Mouse (Mus musculus) left cerebral cortex, postnatal 10 days (tissue): ENCODE results near the gene 4930404H24Rik. TPM values are rescaled to one million over a fixed set of nuclear protein-coding genes. Genes with fewer than 3 reads are reported as not detected.
"Not testable (repeated sequence)": the region's sequence is repeated elsewhere in the genome, so short reads cannot be mapped to it uniquely, and the experiment has no call there.

Source experiments
- DNase-seq, 2 experiments: peaks; one replicate each; pipeline ENCODE4 v3.0.0; 2021 to 2022; ENCODE audit warnings: low spot score in 2 of 2, mixed read lengths in 1 of 2; ENCODE audit errors: extremely low spot score in 1 of 2
- intact Hi-C: fragments of 180-260 bp; cut with DNase I; formaldehyde crosslinking; loops from one replicate; pipeline ENCODE4 v1.15.1; 2025
- total RNA-seq, 2 experiments: library from RNA; stranded (reverse); gene quantifications; 2 replicates each; pipeline ENCODE4 v1.2.3; 2021

4930404H24Rik gene
- total RNA-seq, 2 experiments from 2014 or later: not detected

DNA sequence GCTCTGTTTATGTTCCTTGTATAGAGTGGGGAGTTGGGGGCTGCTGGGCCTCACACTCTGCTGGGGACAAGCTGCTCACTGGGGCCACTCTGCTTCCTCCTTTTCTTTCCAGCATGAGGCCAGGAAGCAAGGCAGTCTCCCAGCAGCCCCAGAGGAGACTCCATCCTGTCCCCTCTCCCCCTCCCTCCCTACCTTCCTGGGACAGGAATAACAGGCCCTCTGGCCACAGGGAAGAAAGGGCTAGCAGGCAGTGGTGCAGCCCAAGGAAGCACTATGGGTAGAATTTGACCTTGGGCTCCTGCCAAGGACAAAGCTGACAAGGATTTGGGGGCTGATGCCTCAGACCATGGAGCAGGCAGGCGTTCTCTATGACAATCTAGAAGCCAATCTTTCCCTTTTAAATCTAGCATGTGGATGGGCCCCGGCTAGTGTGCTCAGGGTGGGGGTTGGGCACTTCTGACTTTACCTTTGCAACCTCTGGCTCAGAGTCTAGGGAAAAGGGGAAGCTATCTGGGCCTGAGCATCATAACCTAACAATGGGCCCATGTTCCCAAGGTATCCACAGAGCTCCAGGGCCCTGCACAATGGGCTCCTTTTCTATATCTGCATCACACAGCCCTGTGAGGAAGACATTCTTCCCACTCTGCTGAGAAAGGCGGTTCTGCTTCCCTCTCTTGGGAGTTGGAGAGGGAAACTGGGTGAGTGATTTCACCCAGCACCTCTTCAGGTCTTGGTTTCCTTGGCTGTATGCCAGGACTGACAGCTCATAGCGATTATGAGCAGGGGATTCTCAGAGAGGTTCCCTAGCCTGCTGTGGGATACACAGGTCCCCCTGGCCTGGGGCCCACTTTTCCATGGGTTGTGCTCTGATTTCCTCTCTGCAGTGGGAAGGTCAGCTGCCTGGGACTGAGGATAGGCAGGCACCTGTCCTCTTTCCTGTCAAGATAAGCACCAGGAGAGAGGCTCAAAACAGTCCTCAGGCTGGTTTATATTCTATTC, 17.2 kb upstream of the 4930404H24Rik start:
- intact Hi-C loops: loop anchor here (5.0 kb wide), 1 partner anchor 92 kb away; no protein-coding TSS in a partner anchor
- peak in 1 of 2 experiments; percentile 53 for DNase-seq

DNA sequence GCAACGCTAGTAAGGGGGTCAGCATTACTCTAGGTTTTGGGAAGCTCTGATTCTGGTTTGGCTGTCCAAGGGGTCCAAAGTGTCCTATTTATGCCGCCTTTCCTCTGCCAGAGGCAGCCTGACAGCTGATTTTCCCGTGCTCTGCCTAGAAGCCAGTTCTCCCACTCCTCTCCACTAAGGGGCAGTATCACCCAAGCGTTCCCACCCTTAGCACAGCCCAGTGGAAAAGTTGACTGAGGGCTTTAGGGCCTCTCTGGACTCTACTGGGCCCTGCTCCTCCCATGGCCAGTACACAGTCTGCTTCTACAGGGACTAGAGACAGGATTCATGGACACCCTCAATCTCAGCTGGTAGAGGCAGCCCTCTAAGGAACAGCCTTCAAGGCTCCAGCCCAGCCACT, 14.0 kb upstream of the 4930404H24Rik start:
- peak in 1 of 2 experiments; percentile 74 for DNase-seq
- intact Hi-C loops: loop anchor here (5.0 kb wide), 1 partner anchor 89 kb away; no protein-coding TSS in a partner anchor

DNA sequence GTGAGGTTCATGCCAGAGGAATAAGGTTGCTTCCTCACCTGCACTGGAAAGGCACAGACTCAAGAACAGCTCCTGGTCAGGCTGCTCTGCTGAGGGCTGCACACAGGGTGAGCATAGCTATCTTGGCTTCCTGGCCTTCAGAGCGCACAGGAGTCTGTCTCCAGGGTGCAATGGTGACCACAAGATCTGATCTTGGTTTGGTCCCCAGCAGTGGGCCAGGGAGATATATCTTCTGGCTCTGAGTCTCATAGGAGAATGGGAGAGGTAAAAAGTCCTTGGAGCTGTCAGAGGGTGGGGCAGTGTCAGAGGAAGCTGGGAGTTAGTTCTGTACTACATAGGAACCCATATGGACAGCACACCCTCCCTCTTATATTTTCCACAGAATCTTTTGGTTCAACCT, 13.1 kb upstream of the 4930404H24Rik start:
- no peak for DNase-seq
- intact Hi-C loops: loop anchor here (1.0 to 5.0 kb wide), 2 partner anchors 88 to 107 kb away; no protein-coding TSS in a partner anchor

- no peak for DNase-seq
- intact Hi-C loops: no loop called here
These were observed 11.3 kb upstream of the 4930404H24Rik start for GRCm38 (mm10) chr2:153481108-153481860.

GRCm38 (mm10) chr2:153481861-153482120, 10.8 kb upstream of the 4930404H24Rik start:
- intact Hi-C loops: no loop called here
- DNase-seq: no peak

GRCm38 (mm10) chr2:153483118-153483983, 9.2 kb upstream of the 4930404H24Rik start:
- peak in 1 of 2 experiments; percentile 88 for DNase-seq
- intact Hi-C loops: no loop called here

DNA sequence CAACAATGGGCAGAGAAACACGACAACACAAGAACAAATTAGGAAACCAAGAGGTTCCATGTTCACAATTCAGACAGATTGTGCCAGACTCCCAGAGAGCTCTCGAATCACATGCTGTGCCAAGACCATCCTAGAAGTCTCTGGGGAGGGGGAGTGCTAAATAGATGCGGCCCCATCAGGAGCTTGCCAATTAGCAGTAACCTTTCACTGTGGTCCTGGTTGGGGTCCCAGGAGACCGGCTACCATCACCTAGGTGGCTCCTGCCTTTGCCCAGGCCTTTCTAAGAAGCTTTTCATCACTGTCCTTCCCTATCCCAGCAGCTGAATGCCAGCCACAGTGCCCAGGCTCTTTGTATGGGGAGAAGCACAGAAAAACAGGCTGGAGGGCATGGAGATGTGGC, 8.5 kb upstream of the 4930404H24Rik start:
- intact Hi-C loops: no loop called here
- no peak for DNase-seq

- intact Hi-C loops: no loop called here
- no peak for DNase-seq
These were observed 2.5 kb upstream of the 4930404H24Rik start for GRCm38 (mm10) chr2:153490116-153490515.

DNA sequence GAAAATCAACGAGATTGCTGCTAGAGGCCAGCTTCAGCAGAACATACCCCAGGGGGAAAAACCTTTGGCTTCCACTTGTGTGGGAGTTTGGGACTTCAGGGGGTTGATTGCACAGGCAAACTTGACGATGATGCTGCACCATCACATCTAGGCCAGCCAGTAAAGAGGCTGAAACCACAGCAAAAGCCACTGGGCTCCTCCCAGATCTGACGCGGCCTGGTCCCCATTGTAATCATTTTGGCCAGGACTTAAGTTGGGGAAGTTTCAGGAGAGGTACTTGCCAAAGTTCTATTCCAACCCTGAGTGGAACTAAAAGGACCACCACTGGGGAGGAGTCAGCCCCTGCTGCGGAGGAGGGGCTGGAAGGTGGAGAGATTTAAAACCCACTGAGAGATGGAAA, 1.6 kb upstream of the 4930404H24Rik start:
- intact Hi-C loops: no loop called here
- no peak for DNase-seq

DNA sequence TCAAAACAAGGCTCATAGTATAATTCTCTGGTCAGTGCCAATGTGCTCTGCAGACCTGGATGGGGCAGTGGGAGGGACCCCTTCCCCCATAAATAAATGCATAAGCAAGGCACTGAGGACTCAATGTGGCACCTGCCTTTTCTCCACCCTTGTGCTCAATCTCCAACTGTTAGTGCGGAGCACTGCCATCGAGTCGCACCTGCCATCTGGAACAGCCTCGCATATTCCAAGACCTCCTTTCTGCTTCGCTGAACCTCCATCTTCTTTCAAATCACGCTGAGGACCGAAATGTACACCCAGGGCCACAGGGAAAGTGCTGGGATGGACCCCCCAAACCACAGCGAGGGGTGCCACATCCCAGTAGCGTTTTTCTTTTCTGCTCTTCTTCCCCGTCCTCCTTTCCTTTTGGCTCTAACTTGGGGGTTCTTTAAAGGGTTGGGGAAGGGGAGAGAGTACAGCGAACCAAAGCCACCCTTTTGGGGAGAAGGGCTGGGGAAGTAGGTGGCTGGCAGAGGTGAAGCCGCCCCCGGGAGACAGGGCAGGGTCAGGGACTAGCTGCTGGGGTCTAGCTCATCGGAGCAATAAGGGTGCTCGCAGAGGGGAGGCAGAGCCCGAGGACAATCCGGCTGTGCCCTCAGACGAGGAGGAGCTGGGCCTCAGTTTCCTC, 945 bp upstream of the 4930404H24Rik start:
- intact Hi-C loops: no loop called here

DNA sequence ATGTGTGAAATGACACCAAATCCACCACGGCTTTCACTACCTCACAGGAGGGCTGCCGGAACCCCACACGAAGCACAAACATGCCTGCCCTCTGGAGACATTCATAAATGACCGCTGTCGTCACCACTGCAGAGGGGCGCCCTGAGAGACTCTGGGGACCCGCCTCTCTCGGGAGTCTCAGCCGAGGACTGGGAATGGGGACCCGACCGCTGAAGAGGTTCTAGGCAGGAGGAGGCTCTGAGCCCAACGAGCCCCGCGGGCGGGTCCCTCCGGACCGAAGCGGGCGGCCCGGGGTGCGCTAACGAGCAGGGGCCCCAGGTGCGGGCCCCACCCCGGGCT, 442 bp upstream of the 4930404H24Rik start:
- DNase-seq: peak in 1 of 2 experiments; percentile 57
- intact Hi-C loops: no loop called here

More for the DNA sequence above, 945 bp upstream of the 4930404H24Rik start:
- DNase-seq: no peak

DNA sequence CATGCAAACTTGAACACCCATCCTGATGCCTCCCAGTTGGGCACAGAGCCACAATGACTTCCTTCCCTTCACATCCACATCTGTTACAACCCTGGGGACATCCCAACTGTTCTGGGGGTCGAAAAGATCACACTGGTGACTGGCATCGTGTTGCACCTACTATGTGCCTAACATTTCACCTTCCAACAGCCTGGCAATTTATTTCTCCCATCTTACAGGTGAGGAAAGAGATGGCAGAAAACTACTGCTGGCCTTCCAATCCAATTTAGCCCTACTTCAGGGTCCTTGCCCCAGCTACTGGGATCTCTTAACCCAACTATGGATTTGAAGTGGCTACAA, 772 bp downstream of the 4930404H24Rik start:
- DNase-seq: no peak
- intact Hi-C loops: no loop called here

DNA sequence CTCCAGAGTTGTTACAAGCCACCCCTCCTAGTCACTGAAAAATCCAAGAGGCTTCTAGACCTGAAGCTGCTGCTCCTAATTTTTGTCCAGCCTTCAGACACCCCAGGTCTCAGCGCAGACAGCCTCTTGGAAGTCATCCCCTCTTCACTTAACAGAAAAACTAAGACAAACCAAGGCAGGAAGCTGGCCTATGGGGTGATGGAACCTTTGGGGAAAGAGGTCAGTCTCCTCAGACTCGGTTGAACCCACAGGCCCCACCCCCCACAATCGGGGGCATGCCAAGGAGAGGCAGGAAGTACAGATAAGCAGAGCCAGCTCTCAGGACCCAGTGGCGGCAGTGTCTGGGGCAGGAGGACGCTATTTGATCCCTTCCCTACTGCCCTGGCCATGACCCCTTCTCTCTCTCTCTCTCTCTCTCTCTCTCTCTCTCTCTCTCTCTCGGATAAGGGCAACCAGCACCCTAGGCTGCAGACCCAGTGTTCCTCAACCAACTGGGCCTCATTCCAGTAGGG, 1.2 kb downstream of the 4930404H24Rik start:
- peak in 1 of 2 experiments; percentile 65 for DNase-seq
- intact Hi-C loops: no loop called here

- intact Hi-C loops: no loop called here
- DNase-seq: no peak
These were observed 1.8 kb downstream of the 4930404H24Rik start for GRCm38 (mm10) chr2:153494293-153494811.

- not testable (repeated sequence) for DNase-seq
- intact Hi-C loops: loop anchor here (5.0 kb wide), 1 partner anchor 92 kb away; no protein-coding TSS in a partner anchor
These were observed 2.8 kb downstream of the 4930404H24Rik start for GRCm38 (mm10) chr2:153495391-153495790.

DNA sequence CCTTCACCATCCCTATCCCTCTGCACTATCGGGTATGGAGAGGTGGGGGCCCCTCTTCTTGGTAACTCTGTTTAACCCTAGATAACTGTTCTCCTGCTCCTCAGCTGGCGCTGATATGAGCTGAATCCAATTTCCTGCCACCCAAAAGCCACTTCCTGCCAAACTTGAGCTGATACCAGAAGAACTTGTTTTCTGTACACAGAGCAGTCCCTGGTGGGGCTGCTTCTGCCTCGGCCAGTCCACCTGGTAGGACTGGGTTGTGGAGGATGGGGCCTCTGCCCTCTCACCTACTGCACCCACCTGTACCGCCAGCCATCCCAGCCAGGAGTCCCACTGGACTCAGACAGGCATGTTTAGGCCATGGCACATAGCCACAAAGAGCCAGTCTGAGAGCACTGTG, 3.2 kb downstream of the 4930404H24Rik start:
- DNase-seq: no peak
- intact Hi-C loops: loop anchor here (5.0 kb wide), 1 partner anchor 91 kb away; no protein-coding TSS in a partner anchor

- DNase-seq: no peak
- intact Hi-C loops: loop anchor here (5.0 kb wide), 1 partner anchor 91 kb away; no protein-coding TSS in a partner anchor
These were observed 3.7 kb downstream of the 4930404H24Rik start for GRCm38 (mm10) chr2:153496301-153496700.

DNA sequence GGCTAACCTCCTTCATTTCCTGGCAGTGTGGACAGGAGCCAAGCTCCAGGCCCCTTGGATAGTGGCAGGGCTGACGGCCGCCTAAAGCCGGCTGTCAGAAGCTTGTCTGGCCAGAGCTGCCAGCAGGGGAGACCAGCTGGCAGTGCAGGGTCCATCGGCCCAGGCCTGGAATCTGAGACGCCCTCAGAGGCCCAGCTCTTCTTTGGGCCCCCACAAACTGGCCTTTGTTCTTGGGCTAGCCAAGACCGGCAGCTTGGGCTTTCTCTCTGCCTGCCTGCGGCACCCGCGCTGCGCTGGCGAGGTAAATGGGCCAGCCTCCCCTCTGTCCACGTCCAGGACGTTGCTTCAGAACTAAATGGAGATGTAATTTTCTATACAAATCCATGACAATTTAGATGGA, 4.3 kb downstream of the 4930404H24Rik start:
- intact Hi-C loops: loop anchor here (5.0 kb wide), 1 partner anchor 90 kb away; no protein-coding TSS in a partner anchor
- DNase-seq: no peak
